Mouse (Mus musculus): ENCODE data around the gene Gna15. TPM values are rescaled to one million over a fixed set of nuclear protein-coding genes. Genes with fewer than 3 reads are reported as not detected.

Gene Gna15
- total and polyA plus RNA-seq, 2 experiments from 2014 or later = 1.3 to 1.6 TPM

GRCm38 (mm10) chr10:81553807-81554755 lies 30.1 kb upstream of the Gna15 start:
- no peak for ATAC-seq
- Histone ChIP-seq H3K4me3 (ENCODE audit: low read depth, low read length) (no peak overlapping the region), H3K27ac (ENCODE audit: low read depth, low read length) (no peak overlapping the region), H3K36me3 (ENCODE audit: insufficient read depth) (no peaks in the 10 kb centered on the region), H3K27me3 (ENCODE audit: insufficient read depth, low read length) (no peaks in the 10 kb centered on the region), H3K9ac (no peak overlapping the region), H3K4me1 (ENCODE audit: insufficient read depth) (peaks cover 5% of the 10 kb centered on the region; the same call in 1 of the 2 replicates), H3K9me3 (ENCODE audit: low read length) (no peaks in the 10 kb centered on the region), H3K4me2 (ENCODE audit: low read depth) (no peak overlapping the region)
- DNase-seq = no peak
- TF ChIP-seq CTCF (IDR thresholded peaks at IDR 0.05; ENCODE audit: low read depth) = no peak
- WGBS = 86% methylated on average over 6 of the region's 6 CpGs

GRCm38 (mm10) chr10:81553232-81553631 lies 29.2 kb upstream of the Gna15 start:
- H3K4me2 ChIP-seq (ENCODE audit: low read depth) = no peak overlapping the region
- no peak overlapping the region for H3K9ac ChIP-seq
- H3K36me3 ChIP-seq (ENCODE audit: insufficient read depth) = no peaks in the 10 kb centered on the region
- DNase-seq (no peak), ATAC-seq (no peak)
- WGBS = 87% methylated on average over 5 of the region's 5 CpGs
- no peaks in the 10 kb centered on the region for H3K4me1 ChIP-seq (ENCODE audit: insufficient read depth)
- H3K27ac ChIP-seq (ENCODE audit: low read depth, low read length) = no peak overlapping the region
- TF ChIP-seq CTCF (IDR thresholded peaks at IDR 0.05; ENCODE audit: low read depth) = peak; percentile 70
- no peaks in the 10 kb centered on the region for H3K27me3 ChIP-seq (ENCODE audit: insufficient read depth, low read length)
- no peak overlapping the region for H3K4me3 ChIP-seq (ENCODE audit: low read depth, low read length)
- H3K9me3 ChIP-seq (ENCODE audit: low read length) = no peaks in the 10 kb centered on the region

GRCm38 (mm10) chr10:81551597-81552102 lies 27.6 kb upstream of the Gna15 start:
- H3K27ac ChIP-seq (ENCODE audit: low read depth, low read length) = peak overlapping the region; percentile 51; the same call in 1 of the 2 replicates
- no peaks in the 10 kb centered on the region for H3K4me1 ChIP-seq (ENCODE audit: insufficient read depth)
- ATAC-seq (peak; percentile 98), DNase-seq (peak; percentile 94)
- peak; percentile 91 for TF ChIP-seq CTCF (IDR thresholded peaks at IDR 0.05; ENCODE audit: low read depth)
- H3K9ac ChIP-seq = 0 out of 2 replicates have a peak overlapping the region, but pooled peaks have one; percentile 26
- no peaks in the 10 kb centered on the region for H3K27me3 ChIP-seq (ENCODE audit: insufficient read depth, low read length)
- H3K4me2 ChIP-seq (ENCODE audit: low read depth) = peak overlapping the region; percentile 24; the same call in 1 of the 2 replicates
- no peak overlapping the region for H3K4me3 ChIP-seq (ENCODE audit: low read depth, low read length)
- H3K9me3 ChIP-seq (ENCODE audit: low read length) = no peaks in the 10 kb centered on the region
- 3% methylated on average over 12 of the region's 12 CpGs for WGBS
- no peaks in the 10 kb centered on the region for H3K36me3 ChIP-seq (ENCODE audit: insufficient read depth)

GRCm38 (mm10) chr10:81550257-81550656 lies 26.2 kb upstream of the Gna15 start:
- 18% methylated on average over 7 of the region's 7 CpGs for WGBS
- TF ChIP-seq CTCF (IDR thresholded peaks at IDR 0.05; ENCODE audit: low read depth) = peak; percentile 75

GRCm38 (mm10) chr10:81548944-81549343 lies 24.9 kb upstream of the Gna15 start:
- no peak overlapping the region for H3K9ac ChIP-seq
- H3K4me3 ChIP-seq (ENCODE audit: low read depth, low read length) = no peak overlapping the region
- H3K36me3 ChIP-seq (ENCODE audit: insufficient read depth) = no peaks in the 10 kb centered on the region
- no peaks in the 10 kb centered on the region for H3K27me3 ChIP-seq (ENCODE audit: insufficient read depth, low read length)
- H3K27ac ChIP-seq (ENCODE audit: low read depth, low read length) = no peak overlapping the region
- H3K9me3 ChIP-seq (ENCODE audit: low read length) = no peaks in the 10 kb centered on the region
- ATAC-seq (no peak), DNase-seq (no peak)
- H3K4me1 ChIP-seq (ENCODE audit: insufficient read depth) = 0 out of 2 replicates have a peak, but pooled peaks cover 6% of the 10 kb centered on the region
- TF ChIP-seq CTCF (IDR thresholded peaks at IDR 0.05; ENCODE audit: low read depth) = no peak
- WGBS = 73% methylated on average over 5 of the region's 5 CpGs
- H3K4me2 ChIP-seq (ENCODE audit: low read depth) = no peak overlapping the region

More at GRCm38 (mm10) chr10:81550257-81550656, 26.2 kb upstream of the Gna15 start:
- ATAC-seq (no peak), DNase-seq (no peak)
- H3K9ac ChIP-seq = no peak overlapping the region
- no peak overlapping the region for H3K4me2 ChIP-seq (ENCODE audit: low read depth)
- H3K9me3 ChIP-seq (ENCODE audit: low read length) = no peaks in the 10 kb centered on the region
- no peaks in the 10 kb centered on the region for H3K27me3 ChIP-seq (ENCODE audit: insufficient read depth, low read length)
- no peaks in the 10 kb centered on the region for H3K36me3 ChIP-seq (ENCODE audit: insufficient read depth)
- no peak overlapping the region for H3K27ac ChIP-seq (ENCODE audit: low read depth, low read length)
- 0 out of 2 replicates have a peak, but pooled peaks cover 4% of the 10 kb centered on the region for H3K4me1 ChIP-seq (ENCODE audit: insufficient read depth)
- H3K4me3 ChIP-seq (ENCODE audit: low read depth, low read length) = no peak overlapping the region

- H3K27me3 ChIP-seq (ENCODE audit: insufficient read depth, low read length) = no peaks in the 10 kb centered on the region
- no peak for TF ChIP-seq CTCF (IDR thresholded peaks at IDR 0.05; ENCODE audit: low read depth)
- no peak overlapping the region for H3K4me2 ChIP-seq (ENCODE audit: low read depth)
- H3K27ac ChIP-seq (ENCODE audit: low read depth, low read length) = no peak overlapping the region
- WGBS = 94% methylated on average over 13 of the region's 13 CpGs
- H3K4me3 ChIP-seq (ENCODE audit: low read depth, low read length) = no peak overlapping the region
- no peaks in the 10 kb centered on the region for H3K9me3 ChIP-seq (ENCODE audit: low read length)
- H3K4me1 ChIP-seq (ENCODE audit: insufficient read depth) = peaks cover 17% of the 10 kb centered on the region
- no peak overlapping the region for H3K9ac ChIP-seq
- no peaks in the 10 kb centered on the region for H3K36me3 ChIP-seq (ENCODE audit: insufficient read depth)
- DNase-seq (no peak), ATAC-seq (no peak)
Measured at GRCm38 (mm10) chr10:81546788-81547571, 23.0 kb upstream of the Gna15 start.

Measured in forebrain, postnatal 0 days (tissue).